Mouse (Mus musculus) CH12.LX (cell line): ENCODE data around the gene Ugt1a6a. TPM values are rescaled to one million over a fixed set of nuclear protein-coding genes. Genes with fewer than 3 reads are reported as not detected.

Experiments
- DNase-seq: peaks from one replicate; pipeline ENCODE4 v3.0.0-alpha.2; 2013; ENCODE audit errors: extremely low read depth
- H3K27ac ChIP-seq: 2 replicates; pipeline ENCODE4 v1.5.1; 2012; ENCODE audit warnings: low read depth, mild to moderate bottlenecking, control low read depth, moderate library complexity; ENCODE audit not compliant: insufficient read depth
- H3K27me3 ChIP-seq: replicated peaks from 2 replicates; pipeline ENCODE3; 2012; ENCODE audit warnings: inconsistent platforms
- H3K36me3 ChIP-seq, 2 experiments: replicated peaks in 1 of 2; 2 replicates each; pipeline versions ENCODE3 to v1.6.1; 2012; ENCODE audit warnings: inconsistent platforms in 1 of 2, low read length in 1 of 2, mild to moderate bottlenecking in 1 of 2, mixed read lengths in 1 of 2, moderate library complexity in 1 of 2; ENCODE audit not compliant: control insufficient read depth in 1 of 2, insufficient read depth in 1 of 2
- H3K4me1 ChIP-seq, 2 experiments: 2 replicates each; pipeline ENCODE4 v1.6.1; 2012; ENCODE audit warnings: inconsistent platforms in 1 of 2, moderate library complexity in 1 of 2; ENCODE audit not compliant: insufficient read depth in 2 of 2, control insufficient read depth in 1 of 2
- H3K4me2 ChIP-seq: 2 replicates; pipeline ENCODE4 v1.6.1; 2012; ENCODE audit warnings: low read depth, mild to moderate bottlenecking, control low read depth; ENCODE audit not compliant: poor library complexity, insufficient read depth, severe bottlenecking
- H3K4me3 ChIP-seq, 3 experiments: fragments of 150-350 bp in 1 of 3; sonication (generic) in 1 of 3; replicated peaks in 1 of 3; 2 replicates each; pipeline versions ENCODE3 to v1.5.1; 2011 to 2012; ENCODE audit warnings: low read depth in 2 of 3, low read length in 2 of 3, mild to moderate bottlenecking in 2 of 3, moderate library complexity in 2 of 3, control low read depth in 1 of 3, improper control_type of control experiment in 1 of 3, inconsistent platforms in 1 of 3, mixed read lengths in 1 of 3; ENCODE audit not compliant: poor library complexity in 1 of 3
- H3K79me2 ChIP-seq: replicated peaks from 2 replicates; pipeline ENCODE4 v1.6.1; 2012; ENCODE audit warnings: mild to moderate bottlenecking, moderate library complexity; ENCODE audit not compliant: control insufficient read depth, poor library complexity, insufficient read depth, severe bottlenecking; ENCODE audit errors: extremely low read depth
- H3K9ac ChIP-seq: 2 replicates; pipeline ENCODE4 v1.6.1; 2012; ENCODE audit warnings: low read depth, mild to moderate bottlenecking, control low read depth, moderate library complexity; ENCODE audit not compliant: insufficient read depth
- H3K9me3 ChIP-seq: replicated peaks from 2 replicates; pipeline ENCODE3; 2012; ENCODE audit warnings: low read length, inconsistent platforms, mixed read lengths
- CHD1 ChIP-seq: IDR thresholded peaks from 2 replicates; pipeline ENCODE4 v1.6.1; 2012; ENCODE audit warnings: low read depth, low read length, improper control_type of control experiment, inconsistent platforms
- CHD2 ChIP-seq: IDR thresholded peaks from 2 replicates; pipeline ENCODE4 v1.6.1; 2011; ENCODE audit warnings: low read length, improper control_type of control experiment
- CTCF ChIP-seq, 2 experiments: IDR thresholded peaks in 1 of 2; conservative IDR thresholded peaks in 1 of 2; 2 replicates each; pipeline ENCODE4 v1.5.1; 2011 to 2012; ENCODE audit warnings: low read depth in 2 of 2, low read length in 2 of 2, improper control_type of control experiment in 1 of 2, inconsistent platforms in 1 of 2, mild to moderate bottlenecking in 1 of 2, moderate library complexity in 1 of 2
- E2F4 ChIP-seq: IDR thresholded peaks from 2 replicates; pipeline ENCODE4 v1.6.1; 2011; ENCODE audit warnings: low read depth, low read length, improper control_type of control experiment; ENCODE audit not compliant: insufficient replicate concordance
- ELF1 ChIP-seq: IDR thresholded peaks from 2 replicates; pipeline ENCODE4 v1.6.1; 2014; ENCODE audit warnings: low read depth, mild to moderate bottlenecking, inconsistent platforms, low read length, improper control_type of control experiment
- EP300 ChIP-seq: IDR thresholded peaks from 2 replicates; pipeline ENCODE4 v1.6.1; 2011; ENCODE audit warnings: low read length, improper control_type of control experiment
- ETS1 ChIP-seq: conservative IDR thresholded peaks from 2 replicates; pipeline ENCODE4 v1.6.1; 2012; ENCODE audit warnings: low read depth, mild to moderate bottlenecking, inconsistent platforms, low read length, improper control_type of control experiment, moderate library complexity
- GABPA ChIP-seq: IDR thresholded peaks from 2 replicates; pipeline ENCODE4 v1.6.1; 2012; ENCODE audit warnings: low read depth, low read length, improper control_type of control experiment, inconsistent platforms; ENCODE audit not compliant: insufficient replicate concordance
- HCFC1 ChIP-seq: IDR thresholded peaks from 2 replicates; pipeline ENCODE4 v1.6.1; 2012; ENCODE audit warnings: low read depth, mild to moderate bottlenecking, inconsistent platforms, low read length, improper control_type of control experiment
- IRF4 ChIP-seq: IDR thresholded peaks from 2 replicates; pipeline ENCODE4 v1.6.1; 2014; ENCODE audit warnings: low read depth, mild to moderate bottlenecking, inconsistent platforms, low read length, improper control_type of control experiment
- JUN ChIP-seq: IDR thresholded peaks from 2 replicates; pipeline ENCODE4 v1.6.1; 2011; ENCODE audit warnings: low read depth, mild to moderate bottlenecking, low read length, improper control_type of control experiment, moderate library complexity; ENCODE audit not compliant: insufficient read depth
- MAFK ChIP-seq: IDR thresholded peaks from 2 replicates; pipeline ENCODE4 v1.6.1; 2011; ENCODE audit warnings: low read length, improper control_type of control experiment; ENCODE audit not compliant: insufficient replicate concordance
- MAX ChIP-seq: IDR thresholded peaks from 2 replicates; pipeline ENCODE4 v1.6.1; 2011; ENCODE audit warnings: low read length, improper control_type of control experiment
- MEF2A ChIP-seq: IDR thresholded peaks from 2 replicates; pipeline ENCODE4 v1.6.1; 2014; ENCODE audit warnings: low read depth, mild to moderate bottlenecking, inconsistent platforms, low read length, improper control_type of control experiment, borderline replicate concordance
- MXI1 ChIP-seq: IDR thresholded peaks from 2 replicates; pipeline ENCODE4 v1.6.1; 2011; ENCODE audit warnings: mild to moderate bottlenecking, low read depth, low read length, improper control_type of control experiment
- MYC ChIP-seq: IDR thresholded peaks from 2 replicates; pipeline ENCODE4 v1.6.1; 2011; ENCODE audit warnings: low read depth, mild to moderate bottlenecking, improper control_type of control experiment, low read length
- NRF1 ChIP-seq: IDR thresholded peaks from 2 replicates; pipeline ENCODE4 v1.6.1; 2014; ENCODE audit warnings: low read depth, mild to moderate bottlenecking, inconsistent platforms, low read length, improper control_type of control experiment, moderate library complexity
- PAX5 ChIP-seq: IDR thresholded peaks from 2 replicates; pipeline ENCODE4 v1.6.1; 2012; ENCODE audit warnings: low read length, inconsistent platforms, mixed read lengths
- POLR2A ChIP-seq: IDR thresholded peaks from 2 replicates; pipeline ENCODE4 v1.6.1; 2011; ENCODE audit warnings: low read depth, mild to moderate bottlenecking, improper control_type of control experiment, low read length
- POLR2AphosphoS2 ChIP-seq: IDR thresholded peaks from 2 replicates; pipeline ENCODE4 v1.6.1; 2011; ENCODE audit warnings: low read depth, low read length, improper control_type of control experiment
- RAD21 ChIP-seq: IDR thresholded peaks from 2 replicates; pipeline ENCODE4 v1.6.1; 2011; ENCODE audit warnings: low read depth, mild to moderate bottlenecking, low read length, improper control_type of control experiment, moderate library complexity
- SIN3A ChIP-seq: IDR thresholded peaks from 2 replicates; pipeline ENCODE4 v1.6.1; 2012; ENCODE audit warnings: low read length, improper control_type of control experiment, inconsistent platforms
- UBTF ChIP-seq: IDR thresholded peaks from 2 replicates; pipeline ENCODE4 v1.6.1; 2012; ENCODE audit warnings: low read depth, mild to moderate bottlenecking, inconsistent platforms, low read length, improper control_type of control experiment, moderate library complexity
- USF2 ChIP-seq: conservative IDR thresholded peaks from 2 replicates; pipeline ENCODE4 v1.6.1; 2011; ENCODE audit warnings: low read depth, low read length, improper control_type of control experiment
- ZKSCAN1 ChIP-seq: IDR thresholded peaks from 2 replicates; pipeline ENCODE4 v1.6.1; 2012; ENCODE audit warnings: low read depth, inconsistent platforms, low read length, improper control_type of control experiment, borderline replicate concordance
- ZMIZ1 ChIP-seq: IDR thresholded peaks from 2 replicates; pipeline ENCODE4 v1.6.1; 2012; ENCODE audit warnings: low read depth, mild to moderate bottlenecking, inconsistent platforms, low read length, improper control_type of control experiment
- ZNF384 ChIP-seq: IDR thresholded peaks from 2 replicates; pipeline ENCODE4 v1.6.1; 2012; ENCODE audit warnings: low read depth, low read length, improper control_type of control experiment, inconsistent platforms
- dilution Hi-C: fragments of 300-500 bp; cut with MboI; formaldehyde crosslinking; loops from 2 replicates; pipeline ENCODE4 v1.14.3; 2020; ENCODE audit warnings: low sequenced_read_pairs; ENCODE audit not compliant: extremely low pct_unique_long_range_greater_than_20kb, extremely low pct_ligation_motif_present
- in situ Hi-C: fragments of 300-500 bp; cut with MboI; formaldehyde crosslinking; loops from 3 replicates; pipeline ENCODE4 v1.14.3; 2019; ENCODE audit warnings: low sequenced_read_pairs, low pct_ligation_motif_present, low pct_unique_long_range_greater_than_20kb, mixed read lengths
- polyA plus RNA-seq: library from polyadenylated mRNA; unstranded; fragments of >175 nt; gene quantifications from 2 replicates; pipeline ENCODE4 v1.2.1, GENCODE M21; 2012; ENCODE audit warnings: low read depth; ENCODE audit not compliant: insufficient read length
- total RNA-seq, 2 experiments: library from RNA; depleted of rRNA; stranded (reverse); fragments of 300-350 nt in 1 of 2; fragments of >200 nt in 1 of 2; gene quantifications; 2 replicates each; pipeline ENCODE4 v1.2.3; 2012 to 2014

Ugt1a6a gene
- total and polyA plus RNA-seq, 3 experiments, result 0.19 to 0.43 (median 0.30) TPM

DNA sequence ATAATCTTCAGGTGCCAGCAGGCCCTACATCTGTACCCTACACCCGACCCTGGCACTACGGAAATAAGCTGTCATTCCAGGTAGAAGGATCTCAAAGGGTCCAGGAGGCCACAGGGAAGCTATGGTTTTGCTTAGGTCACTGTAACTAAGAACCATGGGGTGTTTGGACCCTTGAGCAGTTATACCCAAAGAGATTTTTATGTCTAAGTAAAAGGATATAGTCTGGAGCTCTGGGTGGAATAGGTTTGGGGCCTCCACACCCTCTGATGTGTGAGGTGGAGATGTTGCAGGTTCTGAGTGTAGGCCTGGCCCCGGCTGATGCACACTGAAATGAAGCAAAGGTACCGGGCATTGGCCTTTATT lies 99.6 kb downstream of the Ugt1a6a start:
- no peak overlapping the region for H3K9ac ChIP-seq
- H3K4me2 ChIP-seq, result no peak overlapping the region
- no peak overlapping the region for H3K4me3 ChIP-seq
- dilution Hi-C loops (no loop called here), in situ Hi-C loops (no loop called here)
- H3K4me1 ChIP-seq, result no peaks in the 10 kb centered on the region
- no peak for DNase-seq
- H3K36me3 ChIP-seq, result no peaks in the 10 kb centered on the region
- peaks cover 84% of the 10 kb centered on the region for H3K9me3 ChIP-seq
- no peaks in the 10 kb centered on the region for H3K79me2 ChIP-seq
- TF ChIP-seq EP300 (no peak), ETS1 (no peak), MYC (no peak), JUN (no peak), MAX (no peak), CHD2 (no peak), MXI1 (no peak), SIN3A (no peak), USF2 (no peak), ELF1 (no peak), GABPA (no peak), ZNF384 (no peak), IRF4 (no peak), E2F4 (no peak)
- TF ChIP-seq, all 38 proteins: peak for 0
- Histone ChIP-seq H3K27ac (no peak overlapping the region), H3K27me3 (peaks cover 29% of the 10 kb centered on the region)

GRCm38 (mm10) chr1:88234646-88235045 lies 100.0 kb downstream of the Ugt1a6a start:
- TF ChIP-seq MXI1, result no peak
- no peak for TF ChIP-seq UBTF
- TF ChIP-seq NRF1, result no peak
- TF ChIP-seq ELF1, result no peak
- TF ChIP-seq HCFC1, result no peak
- TF ChIP-seq MAFK, result no peak
- no peak for TF ChIP-seq E2F4
- TF ChIP-seq EP300, result no peak
- no peak for TF ChIP-seq GABPA
- no peak for TF ChIP-seq IRF4
- TF ChIP-seq PAX5, result no peak
- no peak for TF ChIP-seq ZKSCAN1
- no peak for TF ChIP-seq CTCF (conservative IDR thresholded peaks at IDR 0.05 in 1 of 2, IDR thresholded peaks at IDR 0.05 in 1 of 2; ENCODE audit: low read depth in 2 of 2, low read length in 2 of 2)
- no peak for TF ChIP-seq POLR2A
- TF ChIP-seq RAD21, result no peak
- TF ChIP-seq POLR2AphosphoS2, result no peak
- no peak for TF ChIP-seq USF2
- no peak for TF ChIP-seq MEF2A
- TF ChIP-seq CHD1, result no peak
- TF ChIP-seq ZMIZ1, result no peak
- TF ChIP-seq, all 38 proteins: peak for 0
- dilution Hi-C loops, result no loop called here
- Histone ChIP-seq H3K79me2 (no peaks in the 10 kb centered on the region), H3K36me3 (no peaks in the 10 kb centered on the region), H3K9me3 (peaks cover 84% of the 10 kb centered on the region), H3K4me1 (no peaks in the 10 kb centered on the region), H3K27me3 (peaks cover 32% of the 10 kb centered on the region), H3K9ac (no peak overlapping the region), H3K4me2 (no peak overlapping the region), H3K27ac (no peak overlapping the region), H3K4me3 (no peak overlapping the region)
- in situ Hi-C loops, result no loop called here
- DNase-seq, result no peak
